Mouse (Mus musculus) embryo, embryonic 10 days (tissue): ENCODE measurements around the gene Snd1.
A peak's percentile ranks its signal among the peaks of the same experiment; 100 is the strongest.

Experiments used
- DNase-seq: peaks from one replicate; pipeline ENCODE4 v3.0.0-alpha.2; 2015; ENCODE audit warnings: low spot score

Gene Snd1

DNA sequence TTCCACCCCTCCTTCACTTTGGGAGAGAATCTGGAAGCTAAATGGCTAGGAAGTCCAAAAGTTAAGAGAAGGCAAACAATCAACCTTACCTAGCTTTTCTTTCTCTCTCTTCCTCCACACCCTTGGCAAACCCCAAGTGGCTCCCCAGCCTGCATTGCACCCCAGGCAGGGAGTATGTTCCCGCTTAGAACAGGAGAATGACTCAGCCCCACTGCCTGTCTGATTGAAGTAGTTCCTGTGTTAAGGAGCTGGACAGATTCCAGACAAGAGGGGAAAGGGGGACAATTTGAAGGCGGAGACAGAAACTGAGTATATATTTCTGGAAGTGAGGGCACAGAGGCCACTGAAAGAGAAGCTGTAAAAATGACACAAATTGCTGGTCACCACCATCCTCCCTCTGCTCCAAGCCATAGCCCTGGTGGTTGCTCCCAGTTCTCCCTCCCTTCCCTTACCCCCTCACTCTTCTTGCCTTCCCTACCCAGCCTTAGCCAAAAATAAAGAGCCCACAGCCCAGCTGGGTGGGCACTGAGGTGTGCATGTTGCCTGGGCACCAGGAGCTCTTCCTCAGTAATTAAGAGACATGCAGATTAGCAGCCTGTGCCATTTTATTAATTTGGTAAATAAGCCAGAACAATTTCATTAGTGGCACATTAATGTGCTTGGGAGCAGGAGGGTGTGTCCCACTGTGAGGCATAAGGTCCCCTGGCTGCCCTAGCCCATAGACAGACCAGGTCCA, 392.7 kb downstream of the Snd1 start:
- DNase-seq, result no peak

DNA sequence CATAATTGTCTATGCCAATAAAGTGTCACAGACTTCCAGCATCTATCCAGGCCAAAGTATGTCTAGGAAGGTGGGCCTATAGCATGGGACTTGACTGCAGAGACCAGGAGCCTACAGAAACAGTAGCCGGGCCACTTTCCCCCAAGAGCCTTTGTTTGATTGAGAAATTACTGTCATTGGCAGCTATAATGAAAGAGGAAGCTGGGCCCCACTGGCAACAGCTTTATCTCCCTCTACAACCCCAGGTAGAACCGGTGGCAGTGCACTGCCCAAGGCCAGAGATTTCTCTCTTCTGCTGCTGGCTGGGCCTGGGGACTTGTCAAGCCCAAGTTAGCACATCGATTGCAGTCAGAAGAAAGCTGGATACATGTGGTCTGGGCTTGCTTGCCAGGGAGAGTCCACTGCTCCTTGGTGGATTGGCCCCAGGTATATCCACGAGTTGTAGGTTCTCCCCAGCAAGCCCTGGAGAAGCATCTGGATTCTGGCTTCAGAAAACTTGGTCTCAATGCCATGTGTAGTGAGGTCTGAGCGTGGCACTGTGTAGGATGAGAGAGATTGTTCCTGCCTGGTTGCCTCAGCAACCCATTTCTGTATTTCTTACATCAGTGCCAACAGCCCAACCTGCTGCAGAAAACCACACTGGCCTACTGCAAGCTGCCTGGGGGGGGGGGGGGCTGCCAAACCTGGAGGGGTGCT, 396.9 kb downstream of the Snd1 start:
- no peak for DNase-seq

DNA sequence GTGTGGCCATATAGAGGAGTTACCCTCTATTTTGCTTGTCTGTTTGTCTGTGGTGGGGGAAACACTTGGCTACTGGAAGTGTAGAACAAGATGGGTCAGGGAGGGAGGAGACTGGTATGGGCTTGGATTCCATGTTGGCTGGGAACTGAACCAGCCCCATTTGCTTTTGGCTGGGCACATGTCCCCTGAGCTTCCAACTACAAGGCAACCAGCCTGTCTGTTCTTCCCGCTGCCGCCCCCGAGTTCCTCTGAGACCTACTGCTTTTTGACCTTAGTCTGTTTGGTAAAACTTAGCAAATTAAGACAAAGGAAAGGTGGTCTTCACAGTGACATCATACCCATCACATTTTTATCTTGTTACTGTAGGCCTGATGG, 397.5 kb downstream of the Snd1 start:
- no peak for DNase-seq

DNA sequence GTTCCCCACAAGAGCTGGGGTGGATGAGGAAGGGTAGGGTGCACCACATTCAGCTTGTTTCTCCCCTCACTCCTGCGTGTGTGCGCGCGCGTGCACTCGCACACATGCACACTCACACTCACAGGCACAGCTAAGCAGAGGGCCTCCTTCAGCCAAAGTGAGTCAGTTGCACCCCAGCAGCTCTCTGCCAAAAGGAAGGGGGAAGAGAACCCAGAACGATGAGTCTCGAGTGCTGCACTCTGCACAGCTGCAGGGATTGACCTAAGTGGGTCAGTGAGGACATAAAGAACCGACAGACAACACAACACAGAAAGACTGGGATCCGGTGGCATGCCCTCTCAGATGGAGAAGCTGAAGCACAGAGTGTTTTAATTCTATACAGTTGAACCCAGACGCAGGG, 399.1 kb downstream of the Snd1 start:
- DNase-seq, result no peak

DNA sequence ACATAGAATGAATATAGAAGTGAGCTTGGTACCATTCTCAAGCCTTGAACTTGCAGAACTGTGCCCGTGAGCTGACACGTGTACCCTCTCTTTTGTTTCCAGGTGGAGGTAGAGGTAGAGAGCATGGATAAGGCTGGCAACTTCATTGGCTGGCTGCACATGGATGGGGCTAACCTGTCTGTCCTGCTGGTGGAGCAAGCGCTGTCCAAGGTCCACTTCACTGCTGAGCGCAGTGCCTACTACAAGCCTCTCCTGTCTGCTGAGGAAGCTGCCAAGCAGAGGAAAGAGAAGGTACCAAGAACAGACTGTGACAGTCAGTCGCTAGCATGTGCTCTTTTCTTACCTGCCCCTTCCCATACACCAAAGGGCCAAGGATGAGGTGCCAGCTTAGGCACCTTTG, 399.8 kb downstream of the Snd1 start:
- DNase-seq, result no peak

- DNase-seq, result no peak
These were observed 400.4 kb downstream of the Snd1 start for GRCm38 (mm10) chr6:28875333-28875732.

- DNase-seq, result no peak
These were observed 401.6 kb downstream of the Snd1 start for GRCm38 (mm10) chr6:28876492-28876891.

DNA sequence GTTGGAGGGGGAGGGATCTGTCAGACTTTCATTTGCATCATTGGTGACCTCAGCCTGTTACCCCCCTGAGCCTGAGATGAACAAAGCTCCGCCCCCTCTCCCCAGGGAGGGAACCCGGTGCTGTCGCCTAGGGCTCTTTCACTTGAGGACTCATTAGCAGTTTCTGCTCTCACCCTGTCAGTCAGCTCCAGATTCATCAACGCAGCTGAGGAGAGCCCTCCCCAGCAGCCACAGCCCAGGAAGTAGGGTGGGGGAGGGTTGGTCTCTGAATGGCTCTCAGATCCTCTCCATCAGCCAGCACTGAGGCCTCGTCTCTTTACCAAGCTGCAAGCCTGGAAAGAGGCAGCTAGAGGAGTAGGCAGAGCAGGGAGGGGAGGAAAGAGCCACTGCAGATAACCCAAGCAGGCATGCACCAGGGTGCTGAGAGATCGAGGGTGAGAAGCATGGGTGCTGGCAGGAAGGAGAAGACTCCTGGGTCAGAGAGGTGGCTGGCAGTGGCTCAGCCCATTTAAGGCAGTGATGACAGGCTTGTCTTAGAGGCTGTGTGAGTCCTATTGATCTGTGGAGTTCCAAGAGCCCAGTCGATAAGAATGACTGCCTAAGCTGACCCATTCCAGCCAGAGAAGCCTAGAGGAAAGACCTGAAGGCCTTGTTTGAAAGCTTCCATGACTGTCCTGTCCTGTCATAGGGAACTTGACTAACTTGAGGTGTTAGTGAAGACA, 403.2 kb downstream of the Snd1 start:
- DNase-seq, result no peak

DNA sequence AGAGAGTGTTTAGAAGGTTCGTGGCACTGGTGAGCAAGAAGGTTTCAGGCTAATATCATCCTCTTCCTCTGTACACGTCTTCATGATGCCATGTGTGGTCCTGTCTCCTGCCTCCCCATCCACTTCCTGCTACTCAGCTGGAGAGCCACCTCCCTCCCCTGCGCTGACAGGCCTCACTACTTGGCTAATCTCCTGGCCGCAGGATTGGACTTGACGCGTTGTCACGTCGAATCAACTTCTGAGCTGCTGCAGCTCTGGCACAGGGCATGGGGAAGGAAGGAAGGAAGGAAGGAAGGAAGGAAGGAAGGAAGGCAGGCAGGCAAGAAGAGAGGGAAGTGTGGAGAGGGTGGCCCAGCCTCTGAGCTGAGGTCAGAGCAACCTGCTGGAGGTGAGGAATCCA, 404.4 kb downstream of the Snd1 start:
- DNase-seq, result no peak

DNA sequence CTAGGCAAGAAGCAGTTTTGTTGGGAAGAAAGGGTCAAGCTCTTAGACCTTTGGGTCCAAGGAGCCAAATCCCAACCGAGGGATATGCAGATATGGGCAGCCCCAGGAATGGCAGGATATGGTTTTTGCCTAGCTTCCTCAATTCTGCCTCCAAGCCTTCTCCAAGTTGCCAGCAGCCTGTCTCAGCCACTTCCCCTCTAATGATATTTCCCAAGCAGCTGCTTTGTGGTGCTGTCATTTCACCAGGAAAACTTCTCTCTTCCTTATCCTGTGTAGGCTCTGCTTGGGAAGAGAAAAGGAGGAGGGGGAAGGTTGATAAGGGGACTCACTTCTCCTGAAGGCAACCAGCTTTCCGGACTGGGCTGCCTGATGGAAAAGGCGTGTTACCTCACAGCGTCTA, 406.0 kb downstream of the Snd1 start:
- DNase-seq, result no peak

GRCm38 (mm10) chr6:28883518-28883917, 408.6 kb downstream of the Snd1 start:
- DNase-seq, result no peak

- DNase-seq, result no peak
These were observed 411.9 kb downstream of the Snd1 start for GRCm38 (mm10) chr6:28886724-28887440.

- no peak for DNase-seq
These were observed 415.5 kb downstream of the Snd1 start for GRCm38 (mm10) chr6:28890426-28890825.

DNA sequence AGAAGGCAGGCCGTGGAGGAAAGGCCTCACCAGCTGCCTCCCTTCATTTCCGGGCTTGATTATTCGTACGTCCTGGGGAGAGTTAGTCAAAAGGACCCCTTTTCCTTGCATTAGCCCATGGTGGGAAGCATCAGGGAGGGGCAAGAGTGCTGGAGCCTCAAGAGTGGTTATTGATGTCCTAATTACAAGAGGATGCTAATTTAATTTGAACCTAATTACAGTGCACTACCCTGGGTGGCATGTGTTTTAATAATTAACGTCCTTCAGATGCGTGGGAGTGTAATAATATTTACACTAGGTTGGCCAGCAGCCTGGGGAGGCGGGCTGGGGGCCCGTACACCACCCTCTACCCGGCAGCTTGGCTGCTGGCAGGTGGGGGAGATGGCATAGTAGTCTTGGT, 416.5 kb downstream of the Snd1 start:
- DNase-seq, result no peak

- DNase-seq, result no peak
These were observed 420.1 kb downstream of the Snd1 start for GRCm38 (mm10) chr6:28895004-28895515.

DNA sequence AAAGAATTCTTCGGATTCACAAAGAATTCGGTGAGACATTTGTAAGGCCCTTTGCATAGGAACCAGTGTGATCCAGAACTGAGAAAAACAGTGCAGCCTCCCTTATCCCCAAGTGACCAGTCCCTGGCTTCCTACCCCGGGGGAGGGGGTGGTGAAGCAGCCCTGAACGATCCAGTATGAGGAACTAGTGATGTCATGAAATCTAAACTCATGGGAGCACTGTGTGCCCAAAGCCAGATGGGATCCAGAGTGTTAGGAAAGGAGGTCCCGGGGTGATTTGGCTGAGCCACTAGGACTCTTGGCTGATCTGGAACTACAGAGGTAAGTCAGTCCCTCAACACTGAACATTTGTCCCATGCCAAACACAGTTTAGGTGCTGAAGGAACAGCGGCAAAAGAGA, 420.8 kb downstream of the Snd1 start:
- DNase-seq, result peak; percentile 46

DNA sequence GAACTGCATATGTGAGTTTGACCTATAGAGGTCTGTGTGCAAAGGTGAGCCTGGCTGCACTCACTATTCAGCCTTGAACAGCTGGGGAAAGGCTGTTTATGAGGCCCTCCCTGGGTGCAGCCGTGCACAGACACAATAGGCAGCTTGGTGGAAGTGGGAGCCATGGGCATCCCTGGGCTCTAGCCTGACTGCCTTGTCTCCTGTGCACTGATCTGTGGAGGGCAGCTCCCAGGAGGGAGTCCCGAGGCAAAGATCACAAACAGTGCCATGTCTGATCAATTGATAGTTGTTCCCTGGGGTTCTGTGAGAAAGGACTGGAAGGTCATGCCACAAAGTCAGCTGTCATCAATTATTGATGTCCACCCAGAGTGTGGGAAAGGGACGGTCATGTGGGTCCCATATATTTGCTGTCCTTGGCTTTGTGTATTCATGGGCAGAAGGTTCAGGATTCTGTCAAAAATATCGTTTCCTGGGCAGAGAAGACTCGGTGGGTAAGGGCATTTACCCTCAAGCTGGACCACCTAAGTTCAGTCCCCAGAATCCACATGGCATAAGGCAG, 421.9 kb downstream of the Snd1 start:
- peak; percentile 48 for DNase-seq

DNA sequence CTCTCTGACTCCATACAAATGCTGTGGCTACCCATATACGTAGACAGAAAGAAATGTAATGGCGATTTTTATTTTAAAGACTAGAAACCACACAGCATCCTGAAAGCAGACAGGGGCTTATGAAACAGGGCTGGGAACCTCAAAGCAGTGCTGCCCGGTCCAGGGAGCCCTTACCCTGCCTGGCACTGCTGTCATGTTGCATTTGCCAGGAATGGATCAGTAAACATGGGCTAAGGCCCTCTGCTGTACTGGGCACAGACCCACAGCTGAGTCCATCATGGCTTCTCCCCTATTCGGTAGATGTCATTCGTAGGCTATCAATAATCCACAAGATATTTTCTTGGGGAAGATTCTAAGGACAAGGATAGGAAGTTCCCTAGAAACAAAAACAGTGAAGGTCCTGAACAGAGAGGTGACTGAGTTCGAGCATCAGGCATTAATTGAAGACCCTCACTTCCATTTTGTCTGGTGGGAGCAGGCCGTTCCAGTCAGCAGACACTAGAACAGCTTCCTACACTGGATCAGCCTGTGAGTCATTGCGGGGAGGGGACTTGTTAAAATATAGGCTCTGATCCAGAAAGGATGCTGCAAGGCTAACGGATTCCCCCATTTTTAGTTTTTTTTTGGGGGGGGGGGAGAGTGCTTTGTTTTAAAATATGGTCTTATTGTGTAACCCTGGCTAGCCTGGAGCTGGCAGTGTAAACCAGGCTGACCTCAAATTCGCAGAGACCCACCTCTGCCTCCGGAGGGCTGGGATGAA, 422.6 kb downstream of the Snd1 start:
- no peak for DNase-seq

DNA sequence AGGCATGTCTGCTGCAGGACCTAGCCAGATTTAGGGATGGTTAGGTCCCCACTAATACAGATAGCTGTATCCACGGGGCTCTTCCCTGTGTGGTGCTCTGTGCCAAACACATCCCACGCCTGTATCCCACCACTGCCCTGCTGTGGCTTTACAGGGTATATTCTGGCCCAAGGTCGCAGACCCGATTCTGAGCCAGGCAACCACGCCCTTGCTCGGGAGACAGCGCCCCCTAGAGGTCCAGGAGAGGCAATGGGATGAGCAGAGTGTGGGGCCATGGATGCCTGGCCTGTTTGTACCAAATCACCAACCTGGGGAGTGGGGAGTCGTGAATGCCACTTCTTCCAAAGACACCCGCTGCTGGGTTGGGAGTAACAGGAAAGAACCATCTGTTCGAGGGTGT, 423.9 kb downstream of the Snd1 start:
- DNase-seq, result peak; percentile 69

GRCm38 (mm10) chr6:28902573-28902972, 427.6 kb downstream of the Snd1 start:
- DNase-seq, result no peak

- no peak for DNase-seq
These were observed 429.5 kb downstream of the Snd1 start for GRCm38 (mm10) chr6:28904417-28904816.
